Mouse (Mus musculus): Measurements from ENCODE around the gene Notch3. TPM values are rescaled to one million over a fixed set of nuclear protein-coding genes. Genes with fewer than 3 reads are reported as not detected.

Notch3 gene
- polyA plus RNA-seq, 1 experiment = 14.8 TPM

DNA sequence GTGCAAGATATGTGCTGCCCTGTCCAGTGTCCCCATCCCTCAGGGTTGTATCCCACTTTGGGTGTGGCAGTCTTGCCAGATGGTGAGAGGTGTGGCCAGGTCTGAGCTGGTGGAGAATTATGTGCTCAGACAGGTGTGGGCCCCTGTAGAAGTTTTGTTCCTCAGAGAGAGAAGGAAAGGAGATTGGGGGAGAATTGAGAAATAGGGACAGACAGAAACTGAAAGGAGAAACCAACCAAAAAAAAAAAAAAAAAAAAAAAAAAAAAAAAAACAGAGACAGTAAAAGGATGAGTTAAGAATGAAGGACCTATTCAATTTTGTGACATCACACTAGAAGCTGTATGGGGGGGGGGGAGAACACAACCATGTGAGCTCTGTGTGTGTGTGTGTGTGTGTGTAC is 1.9 kb downstream of the Notch3 start:
- no peak overlapping the region for H3ac ChIP-seq (ENCODE audit: control insufficient read depth, insufficient read length, low read depth)

GRCm38 (mm10) chr17:32163910-32164650 is 2.6 kb downstream of the Notch3 start:
- TF ChIP-seq CTCF (IDR thresholded peaks at IDR 0.05; ENCODE audit: control insufficient read depth, insufficient read depth, insufficient read length) = no peak
- peak; percentile 96 for TF ChIP-seq MYOD1 (IDR thresholded peaks at IDR 0.05; ENCODE audit: control insufficient read depth, insufficient read length, low read depth)
- peak; percentile 55 for TF ChIP-seq MYOG (IDR thresholded peaks at IDR 0.05; ENCODE audit: control insufficient read depth, extremely low read depth, insufficient read length)
- TF ChIP-seq MAX (IDR thresholded peaks at IDR 0.05) = no peak
- TF ChIP-seq USF1 (IDR thresholded peaks at IDR 0.05; ENCODE audit: low read depth) = no peak
- no peak for TF ChIP-seq FOSL1 (IDR thresholded peaks at IDR 0.05; ENCODE audit: insufficient read depth, low read length, poor library complexity, severe bottlenecking)
- H3ac ChIP-seq (ENCODE audit: control insufficient read depth, insufficient read length, low read depth) = no peak overlapping the region
- no peaks in the 10 kb centered on the region for H3K79me3 ChIP-seq (ENCODE audit: low read depth)
- H3K27me3 ChIP-seq (ENCODE audit: control insufficient read depth, insufficient read depth, insufficient read length) = no peaks in the 10 kb centered on the region
- no peak overlapping the region for H3K4me3 ChIP-seq (ENCODE audit: insufficient read depth, poor library complexity, severe bottlenecking)
- H3K79me2 ChIP-seq (ENCODE audit: control insufficient read depth, insufficient read depth) = no peaks in the 10 kb centered on the region
- H3K36me3 ChIP-seq (ENCODE audit: control insufficient read depth, insufficient read depth) = no peaks in the 10 kb centered on the region

More for the DNA sequence above, 1.9 kb downstream of the Notch3 start:
- Histone ChIP-seq H3K27me3 (ENCODE audit: control insufficient read depth, insufficient read depth, insufficient read length) (no peaks in the 10 kb centered on the region), H3K36me3 (ENCODE audit: control insufficient read depth, insufficient read depth) (no peaks in the 10 kb centered on the region), H3K79me3 (ENCODE audit: low read depth) (no peaks in the 10 kb centered on the region), H3K4me3 (ENCODE audit: insufficient read depth, poor library complexity, severe bottlenecking) (no peak overlapping the region), H3K79me2 (ENCODE audit: control insufficient read depth, insufficient read depth) (no peaks in the 10 kb centered on the region)
- no peak for TF ChIP-seq FOSL1 (IDR thresholded peaks at IDR 0.05; ENCODE audit: insufficient read depth, low read length, poor library complexity, severe bottlenecking)
- no peak for TF ChIP-seq MYOD1 (IDR thresholded peaks at IDR 0.05; ENCODE audit: control insufficient read depth, insufficient read length, low read depth)
- TF ChIP-seq MAX (IDR thresholded peaks at IDR 0.05) = no peak
- TF ChIP-seq USF1 (IDR thresholded peaks at IDR 0.05; ENCODE audit: low read depth) = no peak
- TF ChIP-seq CEBPB (IDR thresholded peaks at IDR 0.05; ENCODE audit: low read depth) = no peak
- no peak for TF ChIP-seq CTCF (IDR thresholded peaks at IDR 0.05; ENCODE audit: control insufficient read depth, insufficient read depth, insufficient read length)
- no peak for TF ChIP-seq MYOG (IDR thresholded peaks at IDR 0.05; ENCODE audit: control insufficient read depth, extremely low read depth, insufficient read length)

DNA sequence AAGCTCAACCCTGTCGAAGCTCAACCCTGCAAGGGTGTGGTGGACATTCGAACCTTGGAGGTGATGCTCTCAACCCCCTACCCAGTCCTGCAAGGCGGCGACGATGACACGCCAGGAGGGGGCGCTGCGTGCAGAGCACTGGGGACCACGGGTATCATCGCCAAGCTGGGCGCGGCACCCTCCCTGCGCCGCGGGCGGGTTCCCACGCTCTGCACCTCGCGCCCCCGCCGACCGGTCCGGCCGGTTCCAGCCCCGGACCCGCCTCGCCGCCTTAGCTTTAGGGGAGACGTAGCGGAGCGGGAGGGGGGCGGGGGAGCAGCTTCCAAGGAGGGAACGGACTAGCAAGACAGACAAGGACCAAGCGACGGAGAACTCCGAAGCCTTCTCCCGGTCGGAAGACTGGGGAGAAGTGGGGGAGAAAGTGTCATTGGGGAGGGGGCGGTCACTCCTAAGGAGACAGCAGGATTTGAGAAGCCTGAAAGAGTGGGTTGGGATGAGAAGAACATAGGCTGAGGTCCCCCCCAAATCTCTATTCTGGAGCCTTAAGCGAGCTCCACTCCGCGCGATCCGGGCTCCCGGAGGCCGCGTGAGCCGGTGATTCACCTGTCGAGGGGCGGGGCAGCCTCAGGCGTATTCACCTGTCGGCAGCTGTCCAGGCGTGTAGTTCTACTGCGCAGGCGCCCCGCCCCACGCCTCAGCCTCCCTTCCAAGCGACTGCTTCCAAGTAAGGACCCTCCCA is 4.4 kb downstream of the Notch3 start:
- no peaks in the 10 kb centered on the region for H3K79me3 ChIP-seq (ENCODE audit: low read depth)
- no peaks in the 10 kb centered on the region for H3K79me2 ChIP-seq (ENCODE audit: control insufficient read depth, insufficient read depth)
- H3K27me3 ChIP-seq (ENCODE audit: control insufficient read depth, insufficient read depth, insufficient read length) = no peaks in the 10 kb centered on the region
- H3ac ChIP-seq (ENCODE audit: control insufficient read depth, insufficient read length, low read depth) = no peak overlapping the region
- H3K36me3 ChIP-seq (ENCODE audit: control insufficient read depth, insufficient read depth) = no peaks in the 10 kb centered on the region
- TF ChIP-seq CTCF (IDR thresholded peaks at IDR 0.05; ENCODE audit: control insufficient read depth, insufficient read depth, insufficient read length) (peak; percentile 86), FOSL1 (IDR thresholded peaks at IDR 0.05; ENCODE audit: insufficient read depth, low read length, poor library complexity, severe bottlenecking) (no peak)
- no peak overlapping the region for H3K4me3 ChIP-seq (ENCODE audit: insufficient read depth, poor library complexity, severe bottlenecking)

- H3K27me3 ChIP-seq (ENCODE audit: control insufficient read depth, insufficient read depth, insufficient read length) = no peaks in the 10 kb centered on the region
- H3ac ChIP-seq (ENCODE audit: control insufficient read depth, insufficient read length, low read depth) = no peak overlapping the region
- no peaks in the 10 kb centered on the region for H3K36me3 ChIP-seq (ENCODE audit: control insufficient read depth, insufficient read depth)
- no peak overlapping the region for H3K4me3 ChIP-seq (ENCODE audit: insufficient read depth, poor library complexity, severe bottlenecking)
- no peaks in the 10 kb centered on the region for H3K79me2 ChIP-seq (ENCODE audit: control insufficient read depth, insufficient read depth)
- TF ChIP-seq USF1 (IDR thresholded peaks at IDR 0.05; ENCODE audit: low read depth) (peak; percentile 42), CEBPB (IDR thresholded peaks at IDR 0.05; ENCODE audit: low read depth) (no peak)
- H3K79me3 ChIP-seq (ENCODE audit: low read depth) = no peaks in the 10 kb centered on the region
These were observed 5.8 kb downstream of the Notch3 start for GRCm38 (mm10) chr17:32160882-32161281.

GRCm38 (mm10) chr17:32158841-32159240 is 7.8 kb downstream of the Notch3 start:
- Histone ChIP-seq H3K79me2 (ENCODE audit: control insufficient read depth, insufficient read depth) (no peaks in the 10 kb centered on the region), H3K36me3 (ENCODE audit: control insufficient read depth, insufficient read depth) (no peaks in the 10 kb centered on the region), H3ac (ENCODE audit: control insufficient read depth, insufficient read length, low read depth) (no peak overlapping the region), H3K79me3 (ENCODE audit: low read depth) (no peaks in the 10 kb centered on the region), H3K27me3 (ENCODE audit: control insufficient read depth, insufficient read depth, insufficient read length) (no peaks in the 10 kb centered on the region), H3K4me3 (ENCODE audit: insufficient read depth, poor library complexity, severe bottlenecking) (no peak overlapping the region)
- no peak for TF ChIP-seq CEBPB (IDR thresholded peaks at IDR 0.05; ENCODE audit: low read depth)
- TF ChIP-seq MYOD1 (IDR thresholded peaks at IDR 0.05; ENCODE audit: control insufficient read depth, insufficient read length, low read depth) = no peak
- TF ChIP-seq FOSL1 (IDR thresholded peaks at IDR 0.05; ENCODE audit: insufficient read depth, low read length, poor library complexity, severe bottlenecking) = no peak
- TF ChIP-seq MYOG (IDR thresholded peaks at IDR 0.05; ENCODE audit: control insufficient read depth, extremely low read depth, insufficient read length) = no peak
- no peak for TF ChIP-seq CTCF (IDR thresholded peaks at IDR 0.05; ENCODE audit: control insufficient read depth, insufficient read depth, insufficient read length)
- no peak for TF ChIP-seq MAX (IDR thresholded peaks at IDR 0.05)
- no peak for TF ChIP-seq USF1 (IDR thresholded peaks at IDR 0.05; ENCODE audit: low read depth)

GRCm38 (mm10) chr17:32146718-32147117 is 19.9 kb downstream of the Notch3 start:
- no peaks in the 10 kb centered on the region for H3K79me3 ChIP-seq (ENCODE audit: low read depth)
- H3K27me3 ChIP-seq (ENCODE audit: control insufficient read depth, insufficient read depth, insufficient read length) = no peaks in the 10 kb centered on the region
- no peaks in the 10 kb centered on the region for H3K79me2 ChIP-seq (ENCODE audit: control insufficient read depth, insufficient read depth)
- no peak overlapping the region for H3ac ChIP-seq (ENCODE audit: control insufficient read depth, insufficient read length, low read depth)
- TF ChIP-seq MYOD1 (IDR thresholded peaks at IDR 0.05; ENCODE audit: control insufficient read depth, insufficient read length, low read depth) (peak; percentile 8), MYOG (IDR thresholded peaks at IDR 0.05; ENCODE audit: control insufficient read depth, extremely low read depth, insufficient read length) (no peak)
- no peak overlapping the region for H3K4me3 ChIP-seq (ENCODE audit: insufficient read depth, poor library complexity, severe bottlenecking)
- no peaks in the 10 kb centered on the region for H3K36me3 ChIP-seq (ENCODE audit: control insufficient read depth, insufficient read depth)

All from C2C12 (cell line).